Mouse (Mus musculus) ES-E14 (cell line): ENCODE measurements around the gene Drg2. TPM values are rescaled to one million over a fixed set of nuclear protein-coding genes. Genes with fewer than 3 reads are reported as not detected.

Experiments used
- DNase-seq: peaks from one replicate; pipeline ENCODE4 v3.0.0-alpha.2; 2013; ENCODE audit warnings: low read depth, low spot score
- H3K27ac ChIP-seq: 2 replicates; pipeline ENCODE4 v1.5.1; 2012; ENCODE audit warnings: low read depth, mild to moderate bottlenecking, low read length, moderate library complexity, mixed read lengths; ENCODE audit not compliant: poor library complexity, insufficient read depth, severe bottlenecking
- H3K36me3 ChIP-seq: 2 replicates; pipeline ENCODE4 v1.6.1; 2012; ENCODE audit warnings: mild to moderate bottlenecking, low read length, moderate library complexity, mixed read lengths; ENCODE audit not compliant: control insufficient read depth, poor library complexity, insufficient read depth, severe bottlenecking
- H3K4me1 ChIP-seq, 2 experiments: fragments of 150-350 bp in 1 of 2; sonication (generic) in 1 of 2; 2 replicates each; pipeline ENCODE4 v1.6.1; 2012; ENCODE audit warnings: low read length in 2 of 2, mild to moderate bottlenecking in 1 of 2, mixed read lengths in 1 of 2; ENCODE audit not compliant: control insufficient read depth in 2 of 2, insufficient read depth in 2 of 2, poor library complexity in 1 of 2
- H3K4me3 ChIP-seq, 2 experiments: fragments of 150-350 bp in 1 of 2; sonication (generic) in 1 of 2; 2 replicates each; pipeline ENCODE4 v1.5.1; 2012; ENCODE audit warnings: low read length in 2 of 2, low read depth in 1 of 2, mild to moderate bottlenecking in 1 of 2, mixed read lengths in 1 of 2; ENCODE audit not compliant: insufficient read depth in 1 of 2, poor library complexity in 1 of 2, severe bottlenecking in 1 of 2
- H3K9ac ChIP-seq: 2 replicates; pipeline ENCODE4 v1.6.1; 2012; ENCODE audit warnings: low read depth, mild to moderate bottlenecking, low read length, mixed read lengths; ENCODE audit not compliant: poor library complexity, insufficient read depth, severe bottlenecking
- H3K9me3 ChIP-seq: fragments of 150-350 bp; sonication (generic); 2 replicates; pipeline ENCODE4 v1.6.1; 2012; ENCODE audit warnings: low read depth, mild to moderate bottlenecking, low read length; ENCODE audit not compliant: control insufficient read depth, insufficient read depth
- CHD2 ChIP-seq: IDR thresholded peaks from 2 replicates; pipeline ENCODE4 v1.6.1; 2014; ENCODE audit warnings: mild to moderate bottlenecking, low read depth, low read length, inconsistent platforms
- HCFC1 ChIP-seq: IDR thresholded peaks from 2 replicates; pipeline ENCODE4 v1.6.1; 2012; ENCODE audit warnings: low read length, inconsistent platforms, borderline replicate concordance; ENCODE audit not compliant: insufficient read depth
- MAFK ChIP-seq: IDR thresholded peaks from 2 replicates; pipeline ENCODE4 v1.6.1; 2014; ENCODE audit warnings: mild to moderate bottlenecking, low read depth, low read length, inconsistent platforms; ENCODE audit not compliant: insufficient read depth
- ZC3H11A ChIP-seq: IDR thresholded peaks from 2 replicates; pipeline ENCODE4 v1.6.1; 2012; ENCODE audit warnings: low read depth, mild to moderate bottlenecking, inconsistent platforms, low read length, borderline replicate concordance
- ZNF384 ChIP-seq: IDR thresholded peaks from 2 replicates; pipeline ENCODE4 v1.6.1; 2012; ENCODE audit warnings: low read depth, low read length, inconsistent platforms
- in situ Hi-C, 2 experiments: fragments of 600-800 bp; cut with MboI; formaldehyde crosslinking; loops; one replicate each; pipeline ENCODE4 v1.15.1; 2025; ENCODE audit warnings: low sequenced_read_pairs in 2 of 2, inconsistent platforms in 1 of 2; ENCODE audit not compliant: unreplicated experiment in 2 of 2
- total RNA-seq: library from RNA; depleted of rRNA; stranded (reverse); fragments of 300-350 nt; gene quantifications from 2 replicates; pipeline ENCODE4 v1.2.3, GENCODE M21; 2012

Drg2 gene
- total RNA-seq, 1 experiment: 96.7 TPM

DNA sequence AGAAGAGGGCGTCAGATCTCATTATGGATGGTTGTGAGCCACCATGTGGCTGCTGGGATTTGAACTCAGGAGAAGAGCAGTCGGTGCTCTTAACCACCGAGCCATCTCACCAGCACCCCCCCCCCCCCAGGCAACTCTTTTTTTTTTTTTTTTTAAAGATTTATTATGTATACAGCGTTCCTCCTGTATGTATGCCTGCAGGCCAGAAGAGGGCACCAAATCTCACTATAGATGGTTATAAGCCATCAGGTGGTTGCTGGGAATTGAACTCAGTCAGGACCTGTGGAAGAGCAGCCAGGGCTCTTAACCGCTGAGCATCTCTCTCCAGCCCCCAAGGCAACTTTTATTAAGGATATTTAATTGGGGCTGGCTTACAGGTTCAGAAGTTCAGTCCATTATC, 20.1 kb downstream of the Drg2 start:
- Histone ChIP-seq H3K9ac (no peak overlapping the region), H3K4me1 (peaks cover 0 to 13% of the 10 kb centered on the region in 2 experiments; a peak in 1 of 4 replicates), H3K36me3 (no peaks in the 10 kb centered on the region), H3K9me3 (no peaks in the 10 kb centered on the region), H3K27ac (no peak overlapping the region), H3K4me3 (no peak overlapping the region)
- TF ChIP-seq ZNF384 (peak; percentile 86), CHD2 (no peak), ZC3H11A (no peak)
- in situ Hi-C loops: no loop called here
- DNase-seq: no peak

DNA sequence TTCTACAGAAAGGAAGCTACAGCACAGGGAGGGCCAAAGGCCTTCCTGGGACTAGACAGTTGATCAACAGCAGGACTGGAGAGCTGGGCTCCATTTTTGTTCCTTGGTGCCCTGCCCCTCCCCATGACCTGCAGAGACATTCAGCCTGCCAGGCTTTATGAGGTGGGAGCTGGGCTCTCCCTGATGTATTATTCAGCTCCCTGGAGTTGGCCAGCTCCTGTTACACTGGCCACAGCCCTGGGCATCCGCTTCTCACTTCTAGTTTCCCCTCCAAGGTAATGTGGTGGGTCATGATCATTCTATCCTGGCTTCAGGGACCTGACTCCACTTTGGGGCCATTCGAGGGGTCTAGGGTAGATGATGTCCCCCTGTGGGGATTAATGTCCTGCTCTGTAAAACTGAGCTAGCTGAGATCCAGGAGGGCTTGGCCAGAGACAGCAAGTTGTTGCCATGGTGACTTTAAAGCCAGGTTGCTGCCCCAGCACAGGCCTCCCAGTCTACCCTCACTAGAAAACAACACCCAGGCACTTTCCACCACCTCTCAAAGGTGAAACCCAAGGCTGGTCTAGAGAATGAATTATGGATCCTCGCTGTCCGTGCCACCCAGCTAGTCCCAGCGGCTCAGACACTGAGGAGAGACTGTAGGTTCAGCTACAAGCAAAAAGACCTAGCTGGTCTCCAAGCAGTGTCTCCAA, 21.4 kb downstream of the Drg2 start:
- no peaks in the 10 kb centered on the region for H3K36me3 ChIP-seq
- H3K4me1 ChIP-seq: peaks cover 0 to 13% of the 10 kb centered on the region in 2 experiments; a peak in 1 of 4 replicates
- in situ Hi-C loops: no loop called here
- H3K9ac ChIP-seq: no peak overlapping the region
- H3K9me3 ChIP-seq: no peaks in the 10 kb centered on the region
- no peak for DNase-seq
- H3K4me3 ChIP-seq: no peak overlapping the region
- H3K27ac ChIP-seq: no peak overlapping the region
- TF ChIP-seq ZNF384: no peak
- TF ChIP-seq MAFK: no peak
- TF ChIP-seq CHD2: no peak
- no peak for TF ChIP-seq ZC3H11A
- TF ChIP-seq HCFC1: no peak

DNA sequence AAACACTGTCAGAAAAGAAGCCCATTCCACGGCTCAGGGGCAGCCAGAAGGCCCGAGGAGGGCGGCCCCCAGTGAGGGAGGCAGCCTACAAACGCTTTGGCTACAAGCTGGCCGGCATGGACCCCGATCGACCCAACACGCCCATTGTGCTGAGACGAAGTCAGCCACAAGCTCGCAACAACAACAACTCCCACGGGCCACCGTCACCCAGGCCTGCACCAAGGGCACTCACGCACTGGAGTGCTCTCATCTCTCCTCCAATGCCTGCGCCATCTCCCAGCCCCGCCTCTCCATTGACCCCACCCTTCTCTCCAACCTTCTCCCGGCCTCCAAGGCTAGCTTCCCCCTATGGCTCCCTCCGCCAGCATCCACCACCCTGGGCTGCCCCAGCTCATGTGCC, 23.7 kb downstream of the Drg2 start:
- Histone ChIP-seq H3K9ac (0 out of 2 replicates have a peak overlapping the region, but pooled peaks have one; percentile 32), H3K9me3 (no peaks in the 10 kb centered on the region), H3K4me3 (peak overlapping the region; percentile 36 to 64), H3K27ac (no peak overlapping the region), H3K36me3 (no peaks in the 10 kb centered on the region), H3K4me1 (peaks cover 0 to 13% of the 10 kb centered on the region in 2 experiments; a peak in 1 of 4 replicates)
- TF ChIP-seq HCFC1 (no peak), ZC3H11A (no peak), MAFK (no peak)
- peak; percentile 49 for DNase-seq
- in situ Hi-C loops: no loop called here

DNA sequence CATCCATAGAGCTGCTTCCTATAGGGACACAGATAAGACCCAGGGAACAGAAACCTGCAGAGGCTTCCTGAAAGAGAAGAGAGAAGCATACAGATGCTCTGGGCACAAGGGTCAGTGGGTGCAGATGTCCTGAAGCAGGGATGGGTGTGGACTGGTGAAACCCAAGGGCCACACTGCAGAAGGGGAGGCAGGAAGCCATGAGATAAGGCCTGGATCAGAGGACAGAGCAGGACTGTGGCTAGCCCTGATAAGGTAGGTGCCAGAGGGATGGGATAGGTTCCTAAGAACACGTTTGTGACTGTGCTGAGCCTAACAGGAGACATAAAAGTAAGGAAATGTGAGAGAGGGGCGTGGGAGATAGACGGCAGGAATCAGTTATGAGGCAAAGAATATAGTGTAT, 31.9 kb downstream of the Drg2 start:
- no peak overlapping the region for H3K4me3 ChIP-seq
- H3K27ac ChIP-seq: no peak overlapping the region
- TF ChIP-seq CHD2 (no peak), MAFK (no peak), HCFC1 (no peak), ZNF384 (no peak), ZC3H11A (no peak)
- in situ Hi-C loops: no loop called here
- DNase-seq: no peak
- H3K36me3 ChIP-seq: no peaks in the 10 kb centered on the region
- H3K9me3 ChIP-seq: no peaks in the 10 kb centered on the region
- H3K9ac ChIP-seq: no peak overlapping the region
- no peaks in the 10 kb centered on the region for H3K4me1 ChIP-seq

DNA sequence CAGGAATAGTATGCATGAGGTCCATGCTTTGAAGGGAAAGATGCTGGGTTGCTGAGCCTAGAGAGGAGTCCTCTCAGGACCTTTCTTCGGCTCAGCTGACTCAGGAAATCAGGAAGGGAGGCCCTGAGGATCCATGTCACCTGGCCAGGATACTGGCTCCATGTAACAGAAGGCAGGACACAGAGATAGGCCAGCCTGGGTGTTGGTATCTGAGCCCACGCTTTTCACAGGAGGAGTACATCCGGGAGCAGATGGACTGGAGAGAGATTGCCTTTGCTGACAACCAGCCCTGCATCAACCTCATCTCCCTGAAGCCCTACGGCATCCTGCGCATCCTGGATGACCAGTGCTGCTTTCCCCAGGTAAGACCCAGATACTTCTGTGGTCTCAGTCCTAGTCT, 38.3 kb downstream of the Drg2 start:
- DNase-seq: no peak
- Histone ChIP-seq H3K4me3 (no peak overlapping the region), H3K9ac (no peak overlapping the region), H3K9me3 (no peaks in the 10 kb centered on the region), H3K4me1 (peaks cover 0 to 10% of the 10 kb centered on the region in 2 experiments; a peak in 2 of 4 replicates), H3K27ac (no peak overlapping the region), H3K36me3 (no peaks in the 10 kb centered on the region)
- no peak for TF ChIP-seq ZNF384
- no peak for TF ChIP-seq HCFC1
- no peak for TF ChIP-seq ZC3H11A
- in situ Hi-C loops: no loop called here
